Mouse (Mus musculus) ES-E14 (cell line): ENCODE results near the gene Gm6871.

Experiments used
- HCFC1 ChIP-seq: IDR thresholded peaks from 2 replicates; pipeline ENCODE4 v1.6.1; 2012; ENCODE audit warnings: low read length, inconsistent platforms, borderline replicate concordance; ENCODE audit not compliant: insufficient read depth
- MAFK ChIP-seq: IDR thresholded peaks from 2 replicates; pipeline ENCODE4 v1.6.1; 2014; ENCODE audit warnings: mild to moderate bottlenecking, low read depth, low read length, inconsistent platforms; ENCODE audit not compliant: insufficient read depth
- ZNF384 ChIP-seq: IDR thresholded peaks from 2 replicates; pipeline ENCODE4 v1.6.1; 2012; ENCODE audit warnings: low read depth, low read length, inconsistent platforms

- no peak for TF ChIP-seq ZNF384
- no peak for TF ChIP-seq MAFK
- TF ChIP-seq HCFC1 = no peak
Measured at GRCm38 (mm10) chr7:41611654-41612053, 38.2 kb upstream of the Gm6871 start.
